Mouse (Mus musculus) bone marrow macrophage, adult 2 months (primary cell): ENCODE data around the gene Cltrn.

ENCODE experiments used
- CTCF ChIP-seq: IDR thresholded peaks from 2 replicates; pipeline ENCODE4 v1.5.1; 2012; ENCODE audit warnings: low read depth, mild to moderate bottlenecking, low read length, moderate library complexity
- POLR2A ChIP-seq: IDR thresholded peaks from 2 replicates; pipeline ENCODE4 v1.6.1; 2012; ENCODE audit warnings: mild to moderate bottlenecking, low read depth, low read length, borderline replicate concordance

DNA sequence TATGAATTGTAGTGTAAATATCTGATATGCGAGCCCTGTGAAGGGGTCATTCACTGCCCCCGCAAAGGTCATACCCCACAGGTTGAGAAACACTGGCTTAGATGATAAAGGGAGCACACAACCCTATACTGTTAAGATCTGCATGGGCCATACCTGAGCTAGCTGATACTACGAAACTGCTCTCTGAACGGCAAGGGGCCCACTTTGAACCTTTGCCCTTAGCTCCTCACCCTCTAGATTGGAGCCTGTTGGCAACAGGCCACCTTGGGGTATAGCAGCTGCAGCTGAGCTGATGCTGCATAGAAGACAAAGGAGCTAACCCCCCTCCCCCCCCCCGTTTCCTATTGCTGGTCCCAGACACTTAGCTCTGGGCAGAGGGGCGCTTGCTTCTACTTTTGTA is 14.0 kb downstream of the Cltrn start:
- no peak for TF ChIP-seq CTCF
- TF ChIP-seq POLR2A, result no peak
